Mouse (Mus musculus) liver, adult (tissue): ENCODE data around the gene Rps13.

Experiments
- GATA4 ChIP-seq: IDR thresholded peaks from 2 replicates; pipeline ENCODE4 v1.6.1; 2014; ENCODE audit warnings: mild to moderate bottlenecking, low read length; ENCODE audit not compliant: insufficient replicate concordance

The Rps13 gene

DNA sequence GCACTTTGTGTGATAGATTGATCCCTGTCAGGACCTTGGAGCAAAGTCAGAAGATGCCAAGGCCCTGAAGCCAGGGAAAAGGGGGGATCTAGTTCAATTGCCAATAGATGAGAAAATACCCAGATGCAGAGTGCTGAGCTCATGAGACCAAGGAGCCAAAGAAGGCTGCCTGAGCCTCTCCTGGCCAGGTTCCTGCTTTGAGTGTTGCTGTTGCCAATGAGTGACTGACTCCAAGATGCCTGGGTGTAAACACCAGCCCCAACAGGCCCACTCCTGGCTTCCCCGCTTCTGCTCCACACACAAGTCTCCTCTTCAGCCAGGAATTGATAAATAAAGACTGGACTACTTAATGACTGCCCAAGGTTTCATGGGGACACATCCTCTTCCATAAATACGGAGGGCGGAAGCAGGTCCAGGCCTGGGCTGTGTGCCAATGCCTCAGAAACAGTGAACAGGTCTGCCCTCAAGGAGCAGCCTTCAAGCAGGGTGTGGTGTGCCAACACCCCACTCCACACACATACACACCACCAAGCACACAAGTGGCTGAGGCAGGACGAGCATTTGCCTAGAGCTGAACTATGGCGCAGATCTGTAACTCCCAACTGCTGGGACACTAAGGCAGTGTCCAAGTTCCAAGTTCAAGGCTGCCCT lies 32.2 kb downstream of the Rps13 start:
- TF ChIP-seq GATA4 = no peak

DNA sequence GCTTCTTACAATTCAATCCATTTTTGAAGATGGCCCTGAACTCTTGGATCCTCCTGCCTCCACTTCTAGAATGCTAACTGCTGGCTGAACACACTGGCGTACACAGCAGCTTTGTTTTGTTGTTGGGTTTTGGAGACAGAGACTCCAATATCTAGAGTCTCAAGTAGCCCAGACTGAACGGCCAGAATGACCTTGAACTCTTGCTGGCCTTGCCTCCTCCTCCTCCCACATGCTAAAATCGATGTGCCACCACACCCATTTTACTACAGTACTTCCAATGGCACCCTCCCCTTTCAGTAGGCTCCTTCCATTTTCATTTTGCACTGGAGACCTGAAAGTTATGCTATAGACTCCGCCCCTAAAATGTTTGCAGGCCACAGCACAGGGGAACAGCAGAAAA lies 32.9 kb downstream of the Rps13 start:
- TF ChIP-seq GATA4 = no peak

DNA sequence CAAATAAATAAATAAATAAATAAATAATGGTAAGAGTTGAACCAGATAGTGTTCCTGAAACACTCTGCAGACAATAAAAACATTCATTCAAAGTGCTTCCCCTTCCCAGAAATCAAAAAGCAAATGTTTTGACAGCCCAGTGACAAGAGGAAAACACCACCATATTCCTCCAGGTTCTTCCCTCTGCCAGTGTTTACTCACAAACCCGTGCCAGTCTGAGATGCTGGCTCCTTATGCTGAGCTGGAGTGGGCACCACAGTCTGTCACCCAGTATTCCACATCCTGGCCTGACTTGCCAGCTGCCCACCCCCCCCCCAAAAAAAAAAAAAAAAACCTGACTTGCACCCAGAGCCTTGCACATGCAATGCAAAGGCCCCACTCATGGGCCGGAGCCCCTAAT lies 35.1 kb downstream of the Rps13 start:
- TF ChIP-seq GATA4 = no peak

DNA sequence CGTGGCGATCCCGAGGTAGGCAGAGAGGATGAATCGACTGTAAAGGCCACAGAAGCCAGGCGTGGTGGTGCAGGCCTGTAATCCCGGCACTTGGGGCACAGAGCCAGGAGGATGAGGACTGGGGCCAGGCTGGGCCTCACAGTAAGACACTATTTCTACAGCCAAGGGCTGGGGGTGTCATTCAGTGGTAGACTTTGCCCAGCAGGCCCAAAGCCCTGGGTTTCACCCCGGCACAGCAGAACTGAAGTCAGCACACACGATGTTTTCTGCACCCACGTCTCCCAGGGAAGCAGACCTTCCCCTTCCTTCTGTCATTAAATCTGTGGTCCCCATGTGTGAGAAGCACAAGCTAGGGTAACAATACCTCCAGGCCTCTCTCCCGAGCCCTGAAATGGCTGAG lies 35.6 kb downstream of the Rps13 start:
- TF ChIP-seq GATA4 = no peak

DNA sequence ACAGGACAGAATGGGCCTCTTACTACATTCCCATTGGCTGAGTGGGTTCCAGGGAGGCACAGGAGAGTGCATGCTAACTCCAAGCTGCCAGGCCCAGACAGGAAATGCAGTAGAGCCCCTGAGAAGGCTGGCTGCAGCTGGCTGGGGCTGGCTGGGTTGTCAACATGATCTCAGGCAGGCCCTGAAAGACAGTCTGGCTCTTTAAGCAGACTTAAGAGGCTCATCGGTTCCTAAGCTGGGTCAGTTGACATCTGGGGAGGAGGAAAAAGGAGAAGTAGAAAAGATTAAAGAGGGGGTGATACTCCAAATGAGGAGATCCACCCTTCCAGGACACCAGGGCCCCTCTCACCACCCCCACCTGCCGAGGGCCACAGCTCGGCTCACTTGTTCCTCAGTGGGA lies 39.0 kb downstream of the Rps13 start:
- TF ChIP-seq GATA4 = no peak

DNA sequence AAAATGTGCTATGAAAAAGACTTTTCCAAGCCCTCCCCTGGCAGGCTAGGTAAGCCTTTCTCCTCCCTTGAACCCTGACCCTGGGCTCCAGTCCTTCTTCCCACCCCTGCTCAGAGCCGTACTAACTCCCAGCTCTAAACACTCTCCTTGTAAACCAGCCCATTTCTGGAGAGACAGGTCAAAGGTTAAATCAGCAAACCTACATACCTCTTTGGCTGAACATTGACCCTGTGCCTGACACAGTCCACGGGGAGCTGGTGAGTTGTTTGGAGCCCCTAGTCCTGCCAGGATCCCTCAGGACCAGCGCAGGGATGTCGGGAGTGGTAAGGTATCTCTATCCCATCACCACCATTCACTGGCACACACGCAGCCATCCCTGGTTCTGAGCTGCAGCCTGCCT lies 41.6 kb downstream of the Rps13 start:
- TF ChIP-seq GATA4 = no peak

DNA sequence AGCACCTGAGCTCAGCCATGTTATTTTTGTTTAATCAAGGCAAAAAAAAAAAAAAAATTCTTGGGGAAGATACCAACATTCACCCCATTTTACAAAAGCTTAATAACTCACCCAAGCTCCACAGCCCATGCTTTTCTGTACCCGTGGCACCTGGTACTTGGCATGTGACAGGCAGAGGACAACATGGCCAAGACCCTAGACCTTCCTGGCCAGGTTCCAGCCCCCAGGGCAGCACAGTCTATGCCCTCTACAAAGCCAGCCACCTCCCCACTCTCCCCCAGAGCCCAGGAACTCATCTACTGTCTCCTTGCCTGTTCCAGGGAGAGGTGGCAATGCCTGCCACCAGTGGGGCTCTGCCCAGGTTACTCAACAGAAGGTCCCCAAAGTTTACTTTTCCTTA lies 43.4 kb downstream of the Rps13 start:
- TF ChIP-seq GATA4 = no peak

DNA sequence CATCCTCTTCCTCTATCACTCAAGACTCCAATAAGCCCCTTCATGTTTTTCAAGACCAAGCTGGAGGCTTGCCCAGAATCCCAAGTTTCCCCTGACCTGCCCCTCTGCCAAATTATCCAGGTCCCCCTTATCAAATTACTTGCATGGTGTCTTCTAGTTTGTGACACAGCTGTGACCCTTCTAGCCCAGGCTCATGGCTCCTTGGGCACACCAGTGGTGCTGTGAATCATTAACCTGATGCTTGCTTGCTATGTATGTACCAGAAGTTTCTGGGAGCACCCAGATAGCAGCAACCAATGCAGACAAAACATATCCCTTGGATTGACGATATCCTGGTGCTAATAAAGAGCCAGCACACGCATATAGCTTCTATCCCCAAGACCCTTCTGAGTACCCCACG lies 45.0 kb downstream of the Rps13 start:
- no peak for TF ChIP-seq GATA4

DNA sequence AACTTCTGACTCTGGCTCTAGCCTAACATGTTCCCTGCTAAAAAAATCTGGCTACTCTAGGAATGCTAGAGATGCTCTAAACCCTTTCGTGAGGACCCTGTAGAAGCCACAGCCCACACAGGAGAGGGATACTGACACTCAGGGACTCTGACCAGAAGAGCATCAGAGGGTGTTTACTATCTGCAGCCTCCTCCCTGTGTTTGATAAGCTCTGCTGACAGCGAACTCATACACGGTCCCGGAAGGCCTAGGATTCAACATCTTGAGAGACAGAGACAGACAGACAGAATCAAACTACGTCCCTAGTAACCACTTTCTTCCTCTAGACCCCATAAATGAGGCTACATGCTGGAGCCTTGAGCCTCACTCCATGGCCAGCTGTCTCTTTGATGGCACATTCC lies 46.0 kb downstream of the Rps13 start:
- no peak for TF ChIP-seq GATA4

DNA sequence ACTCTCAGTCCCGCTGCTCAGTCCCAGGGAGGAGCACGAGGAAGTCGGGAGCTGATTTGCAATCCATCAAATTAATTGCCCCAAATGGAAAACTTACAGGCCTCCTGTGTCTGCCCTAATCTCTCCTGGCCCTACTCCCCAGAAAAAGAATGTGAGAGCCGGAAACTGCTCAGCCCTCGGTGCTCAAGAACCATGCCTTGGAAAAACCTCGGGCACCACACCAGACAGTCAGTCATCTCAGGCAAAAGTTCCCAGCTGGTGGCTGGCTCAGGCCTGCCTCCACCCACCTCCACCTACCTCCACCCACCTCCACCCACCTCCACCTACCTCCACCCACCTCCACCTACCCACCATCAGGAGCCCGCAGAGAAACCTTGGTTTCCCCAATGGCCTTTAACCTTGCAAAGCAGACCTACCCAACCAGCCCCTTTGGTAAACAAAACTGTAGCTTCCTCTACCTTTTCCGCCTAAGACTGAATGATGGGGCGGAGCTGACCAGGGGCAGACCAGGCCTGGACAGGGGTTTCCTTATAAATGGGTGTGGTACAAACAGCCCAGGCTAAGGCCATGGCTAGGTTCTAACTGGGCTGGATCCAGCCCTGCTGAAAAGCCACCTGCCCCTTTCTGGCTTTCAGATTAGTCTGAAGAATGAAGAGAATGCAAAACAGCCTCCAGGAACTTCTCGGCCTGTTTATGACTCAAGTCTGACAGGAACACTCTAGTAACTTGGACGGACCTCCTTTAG lies 47.2 kb downstream of the Rps13 start:
- TF ChIP-seq GATA4 = no peak

DNA sequence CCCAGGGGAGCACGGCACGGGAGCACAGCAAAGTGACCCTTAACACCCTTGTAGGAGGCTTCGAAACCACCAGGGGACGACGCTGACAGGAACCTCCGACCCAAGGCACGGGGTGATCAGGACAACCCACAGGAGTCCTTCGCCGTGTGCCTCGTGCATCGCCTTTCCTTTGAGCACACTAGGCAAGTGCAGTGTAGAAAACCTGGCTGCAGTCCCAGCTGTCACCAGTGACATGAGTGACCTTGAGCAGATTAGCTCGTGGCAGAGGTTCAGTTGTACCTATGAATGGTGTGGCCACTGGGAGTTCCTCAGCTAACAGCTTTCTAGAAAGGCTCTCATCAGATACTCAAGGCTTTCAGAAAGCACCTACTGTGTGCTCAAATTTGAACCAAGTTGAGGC lies 47.8 kb downstream of the Rps13 start:
- no peak for TF ChIP-seq GATA4

DNA sequence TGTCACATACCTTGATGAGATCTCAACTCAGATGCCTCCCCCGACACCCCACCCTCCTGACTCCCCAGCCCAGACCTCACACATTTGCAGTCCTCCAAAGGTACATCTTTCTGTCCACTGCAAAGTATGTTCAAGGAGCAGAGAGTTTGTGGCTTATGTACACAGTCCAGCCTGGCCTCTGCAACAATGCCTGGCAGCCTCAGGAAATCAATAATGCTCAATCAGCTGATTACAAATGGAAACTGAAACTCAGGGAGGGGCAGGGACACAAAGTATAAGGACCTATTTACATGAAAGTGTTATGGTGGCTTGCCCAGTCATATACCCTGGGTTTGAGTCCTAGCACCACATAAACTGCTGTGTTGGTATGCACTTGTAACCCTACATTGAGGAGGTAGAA lies 48.8 kb downstream of the Rps13 start:
- TF ChIP-seq GATA4 = no peak

DNA sequence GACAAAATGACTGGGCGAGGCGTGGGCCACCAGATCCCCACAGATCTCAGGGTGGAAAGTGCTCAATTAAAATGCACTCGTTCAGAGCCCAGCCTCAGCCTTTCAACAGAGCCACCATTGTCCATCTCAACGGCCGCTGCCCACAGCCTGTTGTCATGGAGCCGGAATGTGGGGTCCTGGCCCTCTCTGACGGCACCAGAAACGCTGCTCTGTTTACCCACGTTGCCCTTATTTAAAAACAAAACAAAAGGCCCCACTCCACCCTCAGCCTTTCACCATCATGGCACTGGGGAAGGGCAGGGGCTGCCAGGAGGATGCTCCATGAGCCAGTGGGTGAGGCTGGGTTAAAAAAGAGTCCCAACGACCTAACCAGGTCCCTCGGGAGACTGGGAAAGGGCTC lies 51.2 kb downstream of the Rps13 start:
- no peak for TF ChIP-seq GATA4
